Mouse (Mus musculus): ENCODE measurements around the gene Ankrd26.

DNA sequence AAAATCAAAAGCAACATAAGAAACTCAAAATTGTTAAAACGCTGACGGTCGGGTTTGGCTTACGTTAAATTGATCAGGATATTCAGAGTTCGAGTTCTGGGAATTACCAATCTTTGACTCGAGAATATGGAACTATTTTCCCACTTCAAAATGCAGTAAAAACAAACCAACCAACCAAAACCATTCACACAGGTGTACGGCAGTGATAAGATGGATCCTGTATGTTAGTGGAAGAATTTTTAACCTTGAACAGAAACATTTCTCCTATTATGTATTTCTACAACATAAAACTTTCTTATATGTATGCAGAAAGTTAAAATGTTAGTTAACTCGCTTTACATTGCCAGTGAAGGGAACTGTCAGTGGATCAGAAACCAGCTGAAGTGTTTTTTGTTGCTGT lies 801 bp downstream of the Ankrd26 start:
- TF ChIP-seq CTCF (IDR thresholded peaks at IDR 0.05; ENCODE audit: control insufficient read depth, insufficient read depth, low read length) (no peak), POLR2A (IDR thresholded peaks at IDR 0.05; ENCODE audit: borderline replicate concordance, control insufficient read depth, low read depth, low read length) (no peak)
